Mouse (Mus musculus) frontal cortex, adult (tissue): ENCODE measurements around the gene Gm14548.
"Not testable (repeated sequence)": the region's sequence is repeated elsewhere in the genome, so short reads cannot be mapped to it uniquely, and the experiment has no call there.

Experiments
- ATAC-seq: cut with Nextera tagmentation; 2 replicates; pipeline ENCODE4 v1.9.2; 2017; ENCODE audit warnings: mild to moderate bottlenecking, moderate library complexity, mixed read lengths; ENCODE audit not compliant: low TSS enrichment

The Gm14548 gene

DNA sequence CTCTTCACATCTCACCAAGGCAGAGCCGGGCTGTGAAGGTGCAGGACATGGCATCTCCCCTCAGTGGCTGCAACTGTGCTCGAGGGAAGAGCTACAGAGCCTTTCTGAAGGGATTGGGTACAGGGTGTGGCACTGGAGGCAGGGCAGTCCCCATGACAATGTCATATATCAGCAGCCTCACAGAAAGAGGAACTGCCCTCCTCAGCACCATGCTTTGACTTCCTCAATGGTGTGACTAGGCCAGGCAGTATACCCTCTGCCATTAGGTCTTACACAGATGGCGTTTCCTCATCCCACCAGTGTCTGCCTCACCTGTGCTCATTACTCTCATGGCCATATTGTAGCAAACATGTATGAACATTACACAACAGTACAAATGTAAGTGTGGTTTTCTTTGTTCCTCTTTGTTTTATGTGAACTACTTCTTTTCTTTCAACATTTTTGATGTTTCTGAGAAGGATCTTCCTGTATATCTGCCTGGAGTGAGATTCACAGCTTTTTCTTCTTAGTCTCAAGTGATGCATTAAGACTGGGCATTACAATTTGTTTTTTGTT, at the start of gene Gm14548:
Gm14548 (minus strand) TSS at position 85 of the 555 bp plus-strand sequence.
- ATAC-seq, result not testable (repeated sequence)

DNA sequence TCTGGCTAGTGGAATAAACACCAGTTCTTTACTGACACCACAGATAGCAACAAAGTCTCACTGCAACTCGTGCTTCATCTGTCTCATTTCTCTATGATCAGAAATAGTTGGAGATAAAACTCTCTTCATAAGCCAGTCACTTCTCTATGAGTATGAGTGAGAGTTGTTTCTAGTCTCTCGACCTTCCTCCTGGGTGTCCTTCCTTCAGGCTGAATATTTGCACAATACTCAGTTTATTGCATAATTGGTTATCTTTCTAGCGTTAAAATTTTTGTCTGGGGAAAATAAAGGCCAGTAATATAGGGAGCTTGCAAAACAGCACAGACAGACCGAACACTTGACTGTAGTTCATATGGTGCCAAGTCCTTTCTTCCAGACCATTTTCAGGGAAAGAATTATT, 48.2 kb upstream of the Gm14548 start:
- no peak for ATAC-seq

DNA sequence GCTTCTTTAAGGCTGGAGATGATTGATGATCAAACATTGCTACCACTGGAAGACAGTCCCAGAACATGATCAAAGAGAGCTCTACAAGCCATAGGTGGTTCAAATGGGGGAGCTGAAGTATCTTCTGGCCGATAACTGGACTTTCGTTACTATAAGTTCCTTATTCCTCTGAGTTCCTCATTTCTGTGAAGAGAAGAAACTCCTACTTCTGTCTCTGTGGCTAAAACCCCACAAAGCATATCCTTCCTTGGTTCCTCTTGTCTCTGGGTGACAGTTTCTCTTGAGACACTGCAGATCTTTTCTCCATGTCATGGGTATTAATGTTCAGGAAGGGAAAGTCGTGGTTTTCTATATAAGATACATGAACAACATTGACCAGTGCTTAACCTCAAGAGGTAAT, 43.0 kb upstream of the Gm14548 start:
- ATAC-seq, result no peak

DNA sequence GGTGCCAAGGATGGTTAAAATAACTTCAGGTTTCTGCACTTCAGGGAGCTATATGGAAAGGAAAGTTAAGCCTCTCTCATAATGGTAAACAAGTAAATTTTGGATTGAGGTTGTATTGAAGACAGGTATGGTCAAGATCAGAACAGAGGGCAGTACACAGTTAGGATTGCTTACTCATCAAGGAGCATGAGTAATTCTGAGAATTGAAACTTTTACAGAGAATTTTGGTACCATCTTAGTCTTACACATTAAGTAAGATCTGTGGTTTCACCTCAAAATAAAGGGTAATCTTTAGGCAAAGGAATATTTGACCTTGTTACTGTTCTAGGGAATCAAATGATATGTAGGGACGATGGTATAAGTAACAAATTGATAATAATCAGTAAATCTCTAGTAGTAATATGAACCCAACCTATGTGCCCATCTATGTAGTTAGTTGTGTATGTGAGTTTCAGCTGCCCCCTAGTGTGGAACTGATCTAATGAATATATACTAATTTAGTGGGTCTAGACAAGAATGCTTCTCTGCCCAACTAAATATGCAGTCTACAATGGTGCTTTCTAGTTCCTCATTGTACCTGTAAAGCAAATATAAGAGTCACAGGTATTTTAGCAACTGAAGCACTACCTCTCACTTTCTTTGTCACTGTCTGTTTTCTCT, 42.1 kb upstream of the Gm14548 start:
- ATAC-seq, result no peak

DNA sequence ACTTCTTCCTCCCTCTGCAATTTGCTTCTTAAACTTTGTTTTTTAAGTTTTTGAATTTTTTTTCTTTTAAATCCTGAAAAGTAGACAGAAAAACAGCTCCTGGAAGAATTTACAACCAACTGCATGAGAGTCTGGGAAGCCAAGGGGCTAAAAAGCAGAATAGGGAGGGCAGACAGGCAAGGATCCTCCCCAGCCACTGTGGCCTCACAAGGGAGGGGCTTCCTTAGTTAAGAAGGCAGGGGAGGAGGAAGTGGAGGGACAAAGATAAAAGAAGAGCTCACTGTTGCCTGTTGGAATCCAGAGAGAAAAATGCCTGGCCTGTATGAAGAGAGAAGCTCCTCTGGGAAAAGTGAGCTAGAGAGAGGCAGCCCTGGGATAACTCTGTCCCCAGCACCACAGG, 37.6 kb upstream of the Gm14548 start:
- ATAC-seq, result not testable (repeated sequence)

DNA sequence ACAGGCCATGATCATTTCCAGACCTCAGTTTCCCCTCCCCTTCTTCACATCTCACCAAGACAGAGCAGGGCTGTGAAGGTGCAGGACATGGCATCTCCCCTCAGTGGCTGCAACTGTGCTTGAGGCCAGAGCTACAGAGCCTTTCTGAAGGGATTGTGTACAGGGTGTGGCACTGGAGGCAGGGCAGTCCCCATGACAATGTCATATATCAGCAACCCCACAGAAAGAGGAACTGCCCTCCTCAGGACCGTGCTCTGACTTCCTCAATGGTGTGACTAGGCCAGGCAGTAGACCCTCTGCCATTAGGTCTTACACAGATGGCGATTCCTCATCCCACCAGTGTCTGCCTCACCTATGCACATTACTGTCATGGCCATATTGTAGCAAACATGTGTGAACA, 17.5 kb upstream of the Gm14548 start, which contains the start of gene Lilra6:
Lilra6 (minus strand) TSS at position 117 of the 400 bp plus-strand sequence.
- not testable (repeated sequence) for ATAC-seq

DNA sequence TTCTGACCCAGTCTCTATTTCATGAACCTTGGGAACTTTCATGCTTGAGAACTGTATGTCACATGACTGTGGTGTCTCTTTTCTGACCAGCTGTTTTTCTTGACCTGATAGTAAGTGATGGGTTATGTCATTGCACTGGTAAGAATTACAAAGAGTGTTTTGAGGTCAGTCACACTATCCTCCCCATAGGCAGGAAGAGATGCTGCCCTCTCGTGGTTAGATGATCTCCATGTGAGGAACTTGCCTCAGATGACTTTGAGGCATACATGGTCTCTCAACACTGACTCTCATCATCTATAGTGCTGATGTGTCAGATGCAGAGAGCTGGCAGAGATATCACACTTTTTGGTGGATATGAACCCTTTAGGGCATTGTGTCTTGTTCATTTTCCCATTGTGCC, 5.8 kb upstream of the Gm14548 start:
- no peak for ATAC-seq

DNA sequence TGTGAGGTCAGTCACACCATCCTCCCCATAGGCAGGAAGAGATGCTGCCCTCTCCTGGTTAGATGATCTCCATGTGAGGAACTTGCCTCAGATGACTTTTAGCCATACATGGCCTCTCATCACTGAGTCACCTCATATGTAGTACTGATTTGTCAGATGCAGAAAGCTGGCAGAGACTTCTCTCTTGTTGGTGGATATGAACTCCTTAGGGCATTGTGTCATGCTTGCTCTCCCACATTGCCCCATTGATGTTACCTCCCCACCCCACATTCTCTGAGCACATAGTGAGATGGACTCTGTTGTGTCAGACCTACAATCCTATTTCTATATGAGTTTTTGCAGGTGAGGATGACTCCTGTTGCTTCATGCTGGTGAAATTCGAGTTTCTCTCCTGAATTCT, 22.9 kb downstream of the Gm14548 start:
- not testable (repeated sequence) for ATAC-seq

DNA sequence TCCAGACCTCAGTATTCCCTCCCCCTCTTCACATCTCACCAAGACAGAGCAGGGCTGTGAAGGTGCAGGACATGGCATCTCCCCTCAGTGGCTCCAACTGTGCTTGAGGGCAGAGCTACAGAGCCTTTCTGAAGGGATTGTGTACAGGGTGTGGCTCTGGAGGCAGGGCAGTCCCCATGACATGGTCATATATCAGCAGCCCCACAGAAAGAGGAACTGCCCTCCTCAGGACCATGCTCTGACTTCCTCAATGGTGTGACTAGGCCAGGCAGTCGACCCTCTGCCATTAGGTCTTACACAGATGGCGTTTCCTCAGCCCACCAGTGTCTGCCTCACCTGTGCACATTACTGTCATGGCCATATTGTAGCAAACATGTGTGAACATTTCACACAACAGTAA, 53.0 kb downstream of the Gm14548 start, which contains the start of gene Pira2:
Pira2 (minus strand) TSS at position 101 of the 400 bp plus-strand sequence.
- not testable (repeated sequence) for ATAC-seq

DNA sequence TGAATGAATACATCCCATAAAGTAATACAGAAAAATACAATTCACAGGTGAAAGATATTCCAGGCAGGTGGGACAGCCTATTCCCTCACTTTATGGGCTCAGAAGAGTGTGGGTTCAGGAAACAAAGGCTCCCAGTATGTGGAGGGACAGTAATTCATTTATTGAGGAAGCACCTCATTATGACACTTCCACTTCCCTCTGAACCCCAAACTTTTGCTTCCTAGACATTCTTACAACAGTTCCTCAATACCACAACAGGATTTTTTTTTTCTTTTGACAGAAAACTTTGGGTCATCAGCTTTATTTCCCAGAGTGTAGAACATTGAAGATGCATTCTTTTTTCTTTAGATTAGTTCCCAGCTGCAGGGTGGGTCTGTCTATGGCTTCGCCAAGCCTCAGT, 60.1 kb downstream of the Gm14548 start:
- not testable (repeated sequence) for ATAC-seq
